Mouse (Mus musculus): ENCODE results near the gene Gm5771. TPM values are rescaled to one million over a fixed set of nuclear protein-coding genes. Genes with fewer than 3 reads are reported as not detected.
"Not testable (repeated sequence)": the region's sequence is repeated elsewhere in the genome, so short reads cannot be mapped to it uniquely, and the experiment has no call there.

The Gm5771 gene
- not detected for total RNA-seq (2021)
- long read RNA-seq, experiment 1, result 0 reads
- long read RNA-seq, experiment 2, result 0 reads

GRCm38 (mm10) chr6:41392056-41392455, at the start of gene Gm5771:
Gm5771 (plus strand) TSS chr6:41392356.
- not testable (repeated sequence) for DNase-seq (ENCODE audit: low spot score)

GRCm38 (mm10) chr6:41353932-41354331, 38.2 kb upstream of the Gm5771 start, which contains the start of gene Try10:
Try10 (plus strand) TSS chr6:41354105.
- DNase-seq (ENCODE audit: low spot score), result no peak

GRCm38 (mm10) chr6:41373772-41374171, 18.4 kb upstream of the Gm5771 start:
- not testable (repeated sequence) for DNase-seq (ENCODE audit: low spot score)

- DNase-seq (ENCODE audit: low spot score), result not testable (repeated sequence)
These were observed 14.6 kb upstream of the Gm5771 start, which contains the start of gene Prss3 for GRCm38 (mm10) chr6:41377578-41377977. Prss3 (minus strand) TSS chr6:41377678.

GRCm38 (mm10) chr6:41386781-41387180, 5.4 kb upstream of the Gm5771 start:
- DNase-seq (ENCODE audit: low spot score), result no peak

- not testable (repeated sequence) for DNase-seq (ENCODE audit: low spot score)
These were observed 516 bp upstream of the Gm5771 start for GRCm38 (mm10) chr6:41391640-41392039.

- not testable (repeated sequence) for DNase-seq (ENCODE audit: low spot score)
These were observed 50.1 kb downstream of the Gm5771 start for GRCm38 (mm10) chr6:41442261-41442660.

GRCm38 (mm10) chr6:41446045-41446444, 53.9 kb downstream of the Gm5771 start, which contains the start of gene Gm10334:
Gm10334 (minus strand) TSS chr6:41446145.
- DNase-seq (ENCODE audit: low spot score), result not testable (repeated sequence)

Other genes starting within 250 kb of the Gm5771 start
- not detected for gene Try4, start 90.1 kb upstream of the Gm5771 start, total RNA-seq (2021)
- not detected for gene Try5, start 75.5 kb upstream of the Gm5771 start, total RNA-seq (2021)
- gene Try10, start 38.3 kb upstream of the Gm5771 start, total RNA-seq (2021), result not detected
- not detected for gene Prss3, start 14.7 kb upstream of the Gm5771 start, total RNA-seq (2021)
- not detected for gene Gm10334, start 53.8 kb downstream of the Gm5771 start, total RNA-seq (2021)
- gene Prss1, start 66.6 kb downstream of the Gm5771 start, total RNA-seq (2021), result not detected
- gene Prss2, start 129.4 kb downstream of the Gm5771 start, total RNA-seq (2021), result not detected
- under 1 TPM; 0.76 to 0.91 TPM for gene Ephb6, start 213.1 kb downstream of the Gm5771 start, total RNA-seq (2021)
- not detected for gene Trpv6, start 244.0 kb downstream of the Gm5771 start, total RNA-seq (2021)

All from gastrocnemius, adult 18-20 months (tissue).